Mouse (Mus musculus) kidney, embryonic 16.5 days (tissue): ENCODE measurements at regions not wholly inside any gene's neighbourhood (a gene's known extent, or its start where the extent isn't known, plus 50 kb on each side); places are given as distances from the start of the nearest gene placed in this dataset.
A peak's percentile ranks its signal among the peaks of the same experiment; 100 is the strongest.

Experiments
- ATAC-seq: fragments of 200-750 bp; cut with Nextera tagmentation; 2 replicates; pipeline ENCODE4 v1.8.0; 2017; ENCODE audit warnings: moderate TSS enrichment; ENCODE audit not compliant: low FRiP score, low TSS enrichment
- H3K27ac ChIP-seq: fragments of 300-500 bp; sonication (generic); 2 replicates; pipeline ENCODE4 v1.5.1; 2014; ENCODE audit warnings: low read length
- H3K27me3 ChIP-seq: fragments of 300-500 bp; sonication (generic); 2 replicates; pipeline ENCODE4 v1.6.1; 2014; ENCODE audit warnings: low read length, control low read depth, mixed read lengths; ENCODE audit not compliant: insufficient read depth
- H3K36me3 ChIP-seq: fragments of 300-500 bp; sonication (generic); 2 replicates; pipeline ENCODE4 v1.6.1; 2014; ENCODE audit warnings: low read length, control low read depth, mixed read lengths; ENCODE audit not compliant: insufficient read depth
- H3K4me1 ChIP-seq: fragments of 300-500 bp; sonication (generic); 2 replicates; pipeline ENCODE4 v1.6.1; 2014; ENCODE audit warnings: low read length, control low read depth, mixed read lengths; ENCODE audit not compliant: insufficient read depth
- H3K4me2 ChIP-seq: fragments of 300-500 bp; sonication (generic); replicated peaks from 2 replicates; pipeline ENCODE4 v1.6.1; 2014; ENCODE audit warnings: low read depth, low read length
- H3K4me3 ChIP-seq: fragments of 300-500 bp; sonication (generic); 2 replicates; pipeline ENCODE4 v1.5.1; 2014; ENCODE audit warnings: mild to moderate bottlenecking, low read length
- H3K9ac ChIP-seq: fragments of 300-500 bp; sonication (generic); replicated peaks from 2 replicates; pipeline ENCODE4 v1.6.1; 2014; ENCODE audit warnings: low read length
- H3K9me3 ChIP-seq: fragments of 300-500 bp; sonication (generic); 2 replicates; pipeline ENCODE4 v1.6.1; 2016; ENCODE audit warnings: low read length, control low read depth
- WGBS: fragments of 180-500 bp; shearing (Covaris S2); extraction: QIAGEN DNeasy Blood & Tissue Kit; methylation state at CpG from one replicate; pipeline ENCODE4 v1.1.7; 2014; 5-methylcytosine and 5-hydroxymethylcytosine counted together

DNA sequence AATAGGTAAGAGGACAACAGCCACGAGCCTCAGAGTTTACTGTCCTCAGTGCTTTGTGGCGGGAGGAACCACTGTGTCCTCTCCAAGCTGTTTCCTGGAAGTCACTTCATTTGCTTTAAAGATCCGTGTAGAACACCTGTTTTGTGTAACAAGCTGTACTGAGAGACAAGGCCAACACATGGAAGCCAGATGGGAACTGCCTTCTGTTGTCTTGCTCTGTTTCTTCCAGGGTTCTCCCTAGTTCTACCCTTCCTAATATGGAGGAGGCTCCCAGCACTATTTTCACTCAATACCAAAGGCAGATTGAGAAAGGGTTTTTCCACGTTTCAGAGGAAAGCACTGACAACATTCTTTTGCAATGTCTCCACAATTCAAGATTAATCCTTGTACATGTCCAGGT, 247.3 kb upstream of the Klf4 start:
- no peaks in the 10 kb centered on the region for H3K36me3 ChIP-seq
- no peak for ATAC-seq
- 62% methylated on average over 4 of the region's 4 CpGs for WGBS
- H3K27ac ChIP-seq, result no peak overlapping the region
- H3K4me3 ChIP-seq, result no peak overlapping the region
- H3K4me2 ChIP-seq, result no peak overlapping the region
- H3K9me3 ChIP-seq, result no peaks in the 10 kb centered on the region
- H3K27me3 ChIP-seq, result no peaks in the 10 kb centered on the region
- H3K9ac ChIP-seq, result no peak overlapping the region
- no peaks in the 10 kb centered on the region for H3K4me1 ChIP-seq

DNA sequence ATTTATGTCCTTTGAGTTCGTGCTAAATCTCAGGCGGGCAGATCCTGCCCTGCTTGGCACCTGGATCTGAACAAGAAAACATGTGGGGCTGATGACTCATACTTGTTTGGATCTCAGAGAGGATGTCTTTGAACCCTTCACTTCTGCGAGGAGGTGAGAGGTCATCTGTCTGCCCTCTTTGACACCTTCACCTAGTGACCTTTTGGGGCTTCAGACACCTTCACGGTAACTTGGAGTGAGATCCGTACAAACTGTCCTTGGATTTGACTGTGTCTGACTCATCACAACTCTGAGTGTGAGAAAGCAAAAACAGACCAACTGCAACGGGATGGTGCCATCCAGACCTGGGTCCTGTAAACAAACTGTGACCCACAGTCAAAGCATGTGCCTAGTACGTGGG, 243.6 kb upstream of the Klf4 start:
- no peak for ATAC-seq
- Histone ChIP-seq H3K4me2 (no peak overlapping the region), H3K4me3 (no peak overlapping the region), H3K27ac (no peak overlapping the region), H3K9me3 (no peaks in the 10 kb centered on the region), H3K27me3 (no peaks in the 10 kb centered on the region), H3K9ac (no peak overlapping the region), H3K4me1 (no peaks in the 10 kb centered on the region), H3K36me3 (no peaks in the 10 kb centered on the region)
- WGBS, result 41% methylated on average over 7 of the region's 7 CpGs

DNA sequence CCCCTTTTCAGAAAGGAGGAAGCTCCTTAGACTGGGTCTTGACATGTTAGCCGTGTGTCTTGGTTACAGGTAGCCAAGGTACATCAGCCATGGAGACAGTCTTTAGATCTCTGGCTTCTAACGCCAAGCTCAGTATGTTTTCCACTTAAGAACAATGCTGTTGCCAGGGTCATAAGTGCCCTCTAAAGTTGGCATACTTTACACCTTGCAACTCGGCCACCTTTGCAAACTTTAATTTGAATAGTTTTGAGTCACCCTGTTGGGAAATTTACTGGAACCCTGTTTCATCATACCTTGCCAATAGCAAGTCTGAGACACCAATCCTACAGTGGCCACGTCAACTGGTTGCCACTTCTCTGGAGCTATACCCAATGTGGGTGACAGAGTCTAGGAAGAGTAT, 242.3 kb upstream of the Klf4 start:
- no peaks in the 10 kb centered on the region for H3K4me1 ChIP-seq
- H3K27ac ChIP-seq, result no peak overlapping the region
- no peak overlapping the region for H3K9ac ChIP-seq
- H3K4me3 ChIP-seq, result no peak overlapping the region
- no peaks in the 10 kb centered on the region for H3K9me3 ChIP-seq
- WGBS, result 90% methylated on average over 4 of the region's 4 CpGs
- H3K36me3 ChIP-seq, result no peaks in the 10 kb centered on the region
- ATAC-seq, result no peak
- H3K4me2 ChIP-seq, result no peak overlapping the region
- no peaks in the 10 kb centered on the region for H3K27me3 ChIP-seq

DNA sequence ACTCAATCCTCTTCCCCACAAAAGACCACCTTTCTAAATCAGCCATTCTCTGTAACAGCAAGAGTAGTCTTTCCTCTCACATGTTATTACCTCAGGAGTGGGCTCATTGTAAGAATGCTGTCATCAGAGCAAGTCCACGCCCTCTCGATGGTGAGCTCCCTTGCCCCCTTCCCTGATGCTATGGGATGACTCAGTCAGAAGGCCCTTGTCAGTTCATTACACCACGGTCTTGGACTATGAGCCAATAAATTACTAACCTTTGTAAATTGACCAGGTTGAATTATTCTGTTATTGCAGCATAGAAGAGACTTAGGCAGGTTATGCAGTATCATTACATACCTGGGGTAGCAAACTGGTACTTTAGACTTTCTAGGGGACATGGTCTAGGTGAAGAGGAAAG, 237.4 kb upstream of the Klf4 start:
- WGBS, result 93% methylated on average over 3 of the region's 3 CpGs
- Histone ChIP-seq H3K9me3 (no peaks in the 10 kb centered on the region), H3K4me2 (no peak overlapping the region), H3K27me3 (no peaks in the 10 kb centered on the region), H3K9ac (no peak overlapping the region), H3K4me1 (no peaks in the 10 kb centered on the region), H3K4me3 (no peak overlapping the region), H3K27ac (no peak overlapping the region), H3K36me3 (no peaks in the 10 kb centered on the region)
- no peak for ATAC-seq

DNA sequence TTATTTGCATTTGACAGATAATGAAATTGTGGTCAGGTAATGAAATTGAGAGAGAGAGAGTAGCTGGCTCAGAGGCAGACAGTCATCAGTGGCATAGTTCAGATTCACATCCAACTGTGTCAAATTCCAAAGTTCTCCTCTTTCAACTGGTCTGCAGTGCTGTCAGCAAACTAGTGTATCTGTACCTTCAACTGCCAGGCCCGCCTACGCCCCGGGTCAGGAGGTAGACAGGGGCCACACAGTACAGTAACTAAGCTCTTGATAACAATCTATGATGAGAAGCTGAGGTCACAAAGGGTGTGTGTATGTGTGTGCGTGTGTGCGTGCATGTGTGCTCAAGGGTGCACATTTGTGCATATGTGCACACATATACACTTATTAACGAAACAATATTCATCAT, 236.1 kb upstream of the Klf4 start:
- H3K27ac ChIP-seq, result no peak overlapping the region
- H3K27me3 ChIP-seq, result no peaks in the 10 kb centered on the region
- no peaks in the 10 kb centered on the region for H3K36me3 ChIP-seq
- no peak overlapping the region for H3K9ac ChIP-seq
- H3K4me3 ChIP-seq, result no peak overlapping the region
- 89% methylated on average over 6 of the region's 6 CpGs for WGBS
- H3K4me1 ChIP-seq, result no peaks in the 10 kb centered on the region
- no peaks in the 10 kb centered on the region for H3K9me3 ChIP-seq
- H3K4me2 ChIP-seq, result no peak overlapping the region
- no peak for ATAC-seq

DNA sequence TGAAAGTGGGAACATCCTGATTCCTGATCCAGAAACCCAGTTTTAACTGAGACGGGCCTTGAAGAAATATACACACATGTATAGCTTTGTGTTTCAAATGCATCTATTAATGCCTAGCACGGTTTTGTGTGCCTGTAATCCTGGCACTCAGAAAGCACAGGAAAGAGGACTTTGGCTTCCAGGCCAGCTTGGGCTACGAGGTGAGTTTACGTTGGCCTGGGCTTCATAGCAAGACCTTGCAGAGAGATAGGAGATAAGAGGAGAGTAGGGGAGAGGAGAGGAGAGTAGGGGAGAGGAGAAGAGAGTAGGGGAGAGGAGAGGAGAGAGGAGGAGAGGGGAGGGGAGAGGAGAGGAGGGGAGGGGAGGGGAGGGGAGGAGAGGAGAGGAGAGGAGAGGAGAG, 234.9 kb upstream of the Klf4 start:
- Histone ChIP-seq H3K4me1 (no peaks in the 10 kb centered on the region), H3K4me2 (no peak overlapping the region), H3K9ac (no peak overlapping the region), H3K9me3 (no peaks in the 10 kb centered on the region), H3K27me3 (no peaks in the 10 kb centered on the region), H3K36me3 (no peaks in the 10 kb centered on the region), H3K4me3 (no peak overlapping the region), H3K27ac (no peak overlapping the region)
- WGBS, result 85% methylated on average over 4 of the region's 4 CpGs
- no peak for ATAC-seq

DNA sequence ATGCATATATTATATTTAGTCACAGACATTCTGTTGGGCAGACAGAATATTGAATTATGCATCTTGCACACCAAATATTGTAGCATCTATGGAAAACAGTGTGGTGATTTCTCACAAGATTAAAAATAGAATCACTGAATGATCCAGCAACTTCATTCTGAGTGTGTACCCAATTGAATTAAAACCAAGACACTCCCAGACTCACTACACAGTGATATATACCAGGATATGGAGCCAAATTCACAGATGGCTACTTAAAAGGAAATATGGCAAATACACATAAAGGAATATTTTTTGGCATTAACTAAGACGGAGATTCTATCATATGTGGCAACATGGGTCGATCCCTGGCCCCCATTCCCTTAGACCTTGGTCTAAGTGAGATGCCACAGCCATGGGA, 233.5 kb upstream of the Klf4 start:
- H3K9me3 ChIP-seq, result no peaks in the 10 kb centered on the region
- no peaks in the 10 kb centered on the region for H3K4me1 ChIP-seq
- H3K9ac ChIP-seq, result no peak overlapping the region
- H3K36me3 ChIP-seq, result no peaks in the 10 kb centered on the region
- no peak overlapping the region for H3K4me3 ChIP-seq
- ATAC-seq, result no peak
- no peaks in the 10 kb centered on the region for H3K27me3 ChIP-seq
- WGBS, result 93% methylated on average over 2 of the region's 2 CpGs
- no peak overlapping the region for H3K4me2 ChIP-seq
- no peak overlapping the region for H3K27ac ChIP-seq

DNA sequence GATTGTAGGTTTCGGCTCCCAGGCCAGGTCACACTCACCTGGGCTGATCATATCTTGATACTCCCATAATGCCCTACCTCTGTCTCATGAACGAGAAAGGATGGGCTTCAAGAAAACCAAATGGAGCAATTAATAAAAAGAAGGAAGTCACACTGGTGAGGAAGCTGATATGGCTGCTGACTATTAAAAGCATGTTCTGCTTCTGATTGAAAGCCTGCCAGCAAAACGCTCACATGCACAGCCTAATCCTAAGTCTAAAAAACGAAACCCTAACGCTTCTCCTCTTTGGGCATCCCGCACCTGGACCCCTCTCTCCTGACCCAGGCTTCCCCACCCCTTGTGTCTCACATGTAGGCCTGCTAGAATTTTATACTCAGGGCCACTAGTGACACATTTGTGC, 230.8 kb upstream of the Klf4 start:
- H3K4me1 ChIP-seq, result no peaks in the 10 kb centered on the region
- no peak overlapping the region for H3K9ac ChIP-seq
- no peaks in the 10 kb centered on the region for H3K36me3 ChIP-seq
- WGBS, result 78% methylated on average over 6 of the region's 6 CpGs
- H3K4me3 ChIP-seq, result no peak overlapping the region
- no peaks in the 10 kb centered on the region for H3K27me3 ChIP-seq
- no peak overlapping the region for H3K27ac ChIP-seq
- H3K9me3 ChIP-seq, result no peaks in the 10 kb centered on the region
- ATAC-seq, result no peak
- no peak overlapping the region for H3K4me2 ChIP-seq

DNA sequence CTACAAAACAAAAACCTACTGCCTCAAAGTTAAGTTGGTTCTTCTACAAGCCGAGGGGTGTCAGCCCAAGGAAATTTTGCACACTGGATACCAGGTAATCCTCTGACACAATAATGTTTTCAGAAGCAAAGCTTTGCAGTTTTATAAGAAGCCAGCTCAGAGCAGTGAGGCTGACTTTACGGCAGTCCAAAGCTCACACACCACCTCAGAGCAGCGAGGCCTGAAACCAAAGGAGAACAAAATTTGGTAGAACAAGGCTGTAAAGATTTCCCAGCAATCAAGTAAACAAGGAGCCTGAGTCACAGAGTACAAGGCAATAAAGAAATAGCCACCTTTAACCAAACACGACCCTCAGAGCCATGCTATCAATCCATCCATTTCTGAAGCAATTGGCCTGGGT, 230.1 kb upstream of the Klf4 start:
- Histone ChIP-seq H3K9ac (no peak overlapping the region), H3K36me3 (no peaks in the 10 kb centered on the region), H3K4me1 (no peaks in the 10 kb centered on the region), H3K4me3 (no peak overlapping the region), H3K27ac (no peak overlapping the region), H3K9me3 (no peaks in the 10 kb centered on the region), H3K4me2 (no peak overlapping the region), H3K27me3 (no peaks in the 10 kb centered on the region)
- WGBS, result 55% methylated on average over 4 of the region's 4 CpGs
- no peak for ATAC-seq

DNA sequence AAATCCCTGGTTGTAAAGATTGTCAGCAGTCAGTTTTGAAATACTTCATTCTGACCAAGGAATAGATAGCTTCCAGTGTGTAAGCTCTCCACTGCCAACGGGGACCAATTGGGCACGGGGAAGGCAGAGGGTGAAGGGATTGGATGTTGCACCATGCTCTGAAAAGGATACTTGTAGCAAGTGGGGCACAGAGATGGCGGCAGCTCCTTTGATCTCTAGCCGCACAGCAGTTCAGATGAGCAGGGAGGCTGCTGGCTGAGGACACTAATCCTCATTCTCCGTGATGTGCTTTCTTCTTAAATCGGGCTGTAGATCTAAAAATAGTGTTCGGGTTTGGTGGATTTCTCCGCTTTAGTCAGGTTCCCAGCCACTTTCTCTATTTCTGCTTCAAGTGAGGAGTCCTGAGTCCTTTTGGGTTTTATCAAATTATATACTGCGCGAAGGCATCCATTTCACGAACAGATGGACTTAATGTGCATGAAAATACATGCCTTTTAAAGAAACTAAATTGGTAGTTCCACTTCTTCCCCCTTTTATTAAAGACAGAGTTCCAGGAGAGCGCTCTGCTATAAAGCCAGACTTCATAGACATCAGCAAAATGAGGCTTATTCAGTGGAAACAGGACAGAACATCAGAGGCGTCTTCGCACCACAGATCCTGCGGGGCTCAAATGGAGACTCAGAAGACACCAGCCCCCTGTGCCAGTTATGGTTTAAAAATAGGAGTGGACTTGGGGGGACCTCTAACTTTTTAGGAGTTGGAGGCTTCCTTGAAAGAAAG, 225.1 kb upstream of the Klf4 start:
- no peaks in the 10 kb centered on the region for H3K27me3 ChIP-seq
- ATAC-seq, result peak; percentile 49; the same call in 1 of the 2 replicates
- H3K4me1 ChIP-seq, result no peaks in the 10 kb centered on the region
- H3K27ac ChIP-seq, result no peak overlapping the region
- no peaks in the 10 kb centered on the region for H3K9me3 ChIP-seq
- H3K36me3 ChIP-seq, result no peaks in the 10 kb centered on the region
- no peak overlapping the region; the same call in 1 of the 2 replicates for H3K4me2 ChIP-seq
- no peak overlapping the region for H3K9ac ChIP-seq
- H3K4me3 ChIP-seq, result no peak overlapping the region
- 54% methylated on average over 15 of the region's 15 CpGs for WGBS
